Mouse (Mus musculus): ENCODE results near the gene Ppp1r16b. TPM values are rescaled to one million over a fixed set of nuclear protein-coding genes. Genes with fewer than 3 reads are reported as not detected.
A peak's percentile ranks its signal among the peaks of the same experiment; 100 is the strongest.

Ppp1r16b gene
- polyA plus RNA-seq, 1 experiment from 2014 or later = 12.4 TPM

- DNase-seq (ENCODE audit: low spot score) = no peak
Measured at GRCm38 (mm10) chr2:158706704-158707408, 41.7 kb downstream of the Ppp1r16b start.

GRCm38 (mm10) chr2:158708121-158708520 is 42.9 kb downstream of the Ppp1r16b start:
- 90% methylated on average over 12 of the region's 12 CpGs for WGBS
- Histone ChIP-seq H3K4me3 (ENCODE audit: low read depth, low read length) (no peak overlapping the region), H3K27ac (ENCODE audit: low read depth, low read length) (no peak overlapping the region), H3K9me3 (replicated peaks; ENCODE audit: control insufficient read depth, low read length) (no peaks in the 10 kb centered on the region), H3K27me3 (replicated peaks; ENCODE audit: control insufficient read depth, insufficient read depth, low read length) (no peaks in the 10 kb centered on the region), H3K36me3 (ENCODE audit: control insufficient read depth, insufficient read depth, low read length) (no peaks in the 10 kb centered on the region), H3K4me2 (ENCODE audit: low read length) (no peak overlapping the region), H3K4me1 (ENCODE audit: control insufficient read depth, insufficient read depth, low read length) (peaks cover 12% of the 10 kb centered on the region), H3K9ac (ENCODE audit: low read length) (no peak overlapping the region)
- DNase-seq (ENCODE audit: low spot score) (no peak), ATAC-seq (no peak)

More at GRCm38 (mm10) chr2:158706704-158707408, 41.7 kb downstream of the Ppp1r16b start:
- no peak for ATAC-seq
- Histone ChIP-seq H3K4me1 (ENCODE audit: control insufficient read depth, insufficient read depth, low read length) (peaks cover under 1% of the 10 kb centered on the region; the same call in 1 of the 2 replicates), H3K9ac (ENCODE audit: low read length) (no peak overlapping the region), H3K4me2 (ENCODE audit: low read length) (no peak overlapping the region), H3K9me3 (replicated peaks; ENCODE audit: control insufficient read depth, low read length) (no peaks in the 10 kb centered on the region), H3K27me3 (replicated peaks; ENCODE audit: control insufficient read depth, insufficient read depth, low read length) (no peaks in the 10 kb centered on the region), H3K27ac (ENCODE audit: low read depth, low read length) (no peak overlapping the region), H3K36me3 (ENCODE audit: control insufficient read depth, insufficient read depth, low read length) (no peaks in the 10 kb centered on the region), H3K4me3 (ENCODE audit: low read depth, low read length) (no peak overlapping the region)
- WGBS = 89% methylated on average over 10 of the region's 10 CpGs

- 12% methylated on average over 12 of the region's 12 CpGs for WGBS
- no peak overlapping the region for H3K4me2 ChIP-seq (ENCODE audit: low read length)
- peak; percentile 70 for DNase-seq (ENCODE audit: low spot score)
Measured at GRCm38 (mm10) chr2:158711929-158712751, 46.9 kb downstream of the Ppp1r16b start.

GRCm38 (mm10) chr2:158714826-158715225 is 49.6 kb downstream of the Ppp1r16b start:
- H3K27ac ChIP-seq (ENCODE audit: low read depth, low read length) = no peak overlapping the region
- H3K27me3 ChIP-seq (replicated peaks; ENCODE audit: control insufficient read depth, insufficient read depth, low read length) = no peaks in the 10 kb centered on the region
- H3K4me1 ChIP-seq (ENCODE audit: control insufficient read depth, insufficient read depth, low read length) = peaks cover 12% of the 10 kb centered on the region
- no peaks in the 10 kb centered on the region for H3K9me3 ChIP-seq (replicated peaks; ENCODE audit: control insufficient read depth, low read length)
- DNase-seq (ENCODE audit: low spot score) = no peak
- ATAC-seq = no peak
- WGBS = 89% methylated on average over 6 of the region's 6 CpGs
- H3K4me3 ChIP-seq (ENCODE audit: low read depth, low read length) = no peak overlapping the region
- no peak overlapping the region for H3K4me2 ChIP-seq (ENCODE audit: low read length)
- H3K36me3 ChIP-seq (ENCODE audit: control insufficient read depth, insufficient read depth, low read length) = no peaks in the 10 kb centered on the region
- H3K9ac ChIP-seq (ENCODE audit: low read length) = no peak overlapping the region

More at GRCm38 (mm10) chr2:158711929-158712751, 46.9 kb downstream of the Ppp1r16b start:
- H3K9ac ChIP-seq (ENCODE audit: low read length) = no peak overlapping the region
- H3K27ac ChIP-seq (ENCODE audit: low read depth, low read length) = no peak overlapping the region
- no peaks in the 10 kb centered on the region for H3K27me3 ChIP-seq (replicated peaks; ENCODE audit: control insufficient read depth, insufficient read depth, low read length)
- no peaks in the 10 kb centered on the region for H3K36me3 ChIP-seq (ENCODE audit: control insufficient read depth, insufficient read depth, low read length)
- no peak overlapping the region for H3K4me3 ChIP-seq (ENCODE audit: low read depth, low read length)
- H3K9me3 ChIP-seq (replicated peaks; ENCODE audit: control insufficient read depth, low read length) = no peaks in the 10 kb centered on the region
- peaks cover 12% of the 10 kb centered on the region for H3K4me1 ChIP-seq (ENCODE audit: control insufficient read depth, insufficient read depth, low read length)
- peak; percentile 50; the same call in 1 of the 2 replicates for ATAC-seq

GRCm38 (mm10) chr2:158716066-158716465 is 50.9 kb downstream of the Ppp1r16b start:
- Histone ChIP-seq H3K27ac (ENCODE audit: low read depth, low read length) (no peak overlapping the region), H3K9ac (ENCODE audit: low read length) (no peak overlapping the region), H3K9me3 (replicated peaks; ENCODE audit: control insufficient read depth, low read length) (no peaks in the 10 kb centered on the region), H3K4me1 (ENCODE audit: control insufficient read depth, insufficient read depth, low read length) (peaks cover 12% of the 10 kb centered on the region), H3K27me3 (replicated peaks; ENCODE audit: control insufficient read depth, insufficient read depth, low read length) (no peaks in the 10 kb centered on the region), H3K4me2 (ENCODE audit: low read length) (no peak overlapping the region), H3K36me3 (ENCODE audit: control insufficient read depth, insufficient read depth, low read length) (no peaks in the 10 kb centered on the region), H3K4me3 (ENCODE audit: low read depth, low read length) (no peak overlapping the region)
- 27% methylated on average over 5 of the region's 5 CpGs for WGBS
- DNase-seq (ENCODE audit: low spot score) = no peak
- no peak for ATAC-seq

GRCm38 (mm10) chr2:158717551-158718418 is 52.6 kb downstream of the Ppp1r16b start:
- WGBS = 83% methylated on average over 5 of the region's 5 CpGs

GRCm38 (mm10) chr2:158718816-158719549 is 53.8 kb downstream of the Ppp1r16b start:
- H3K9ac ChIP-seq (ENCODE audit: low read length) = no peak overlapping the region
- no peak overlapping the region for H3K4me3 ChIP-seq (ENCODE audit: low read depth, low read length)
- ATAC-seq (no peak), DNase-seq (ENCODE audit: low spot score) (no peak)
- H3K4me1 ChIP-seq (ENCODE audit: control insufficient read depth, insufficient read depth, low read length) = no peaks in the 10 kb centered on the region
- no peaks in the 10 kb centered on the region for H3K9me3 ChIP-seq (replicated peaks; ENCODE audit: control insufficient read depth, low read length)
- no peak overlapping the region for H3K27ac ChIP-seq (ENCODE audit: low read depth, low read length)
- no peaks in the 10 kb centered on the region for H3K27me3 ChIP-seq (replicated peaks; ENCODE audit: control insufficient read depth, insufficient read depth, low read length)
- H3K36me3 ChIP-seq (ENCODE audit: control insufficient read depth, insufficient read depth, low read length) = no peaks in the 10 kb centered on the region
- no peak overlapping the region for H3K4me2 ChIP-seq (ENCODE audit: low read length)
- 83% methylated on average over 12 of the region's 12 CpGs for WGBS

More at GRCm38 (mm10) chr2:158717551-158718418, 52.6 kb downstream of the Ppp1r16b start:
- Histone ChIP-seq H3K9ac (ENCODE audit: low read length) (no peak overlapping the region), H3K36me3 (ENCODE audit: control insufficient read depth, insufficient read depth, low read length) (no peaks in the 10 kb centered on the region), H3K27me3 (replicated peaks; ENCODE audit: control insufficient read depth, insufficient read depth, low read length) (no peaks in the 10 kb centered on the region), H3K4me2 (ENCODE audit: low read length) (no peak overlapping the region), H3K9me3 (replicated peaks; ENCODE audit: control insufficient read depth, low read length) (no peaks in the 10 kb centered on the region), H3K27ac (ENCODE audit: low read depth, low read length) (no peak overlapping the region), H3K4me1 (ENCODE audit: control insufficient read depth, insufficient read depth, low read length) (peaks cover 2% of the 10 kb centered on the region; the same call in 1 of the 2 replicates), H3K4me3 (ENCODE audit: low read depth, low read length) (no peak overlapping the region)
- DNase-seq (ENCODE audit: low spot score) (no peak), ATAC-seq (no peak)
